Mouse (Mus musculus) liver, postnatal 0 days (tissue): Measurements from ENCODE around the gene Cln5. TPM values are rescaled to one million over a fixed set of nuclear protein-coding genes. Genes with fewer than 3 reads are reported as not detected.

Source experiments
- ATAC-seq: fragments of 200-750 bp; cut with Nextera tagmentation; 2 replicates; pipeline ENCODE4 v1.8.0; 2017; ENCODE audit warnings: mild to moderate bottlenecking, moderate library complexity
- DNase-seq: peaks from one replicate; pipeline ENCODE4 v3.0.0-alpha.2; 2016
- H3K27ac ChIP-seq: fragments of 300-500 bp; sonication (generic); 2 replicates; pipeline ENCODE4 v1.5.1; 2014; ENCODE audit warnings: antibody characterized with exemption, moderate library complexity, mild to moderate bottlenecking, low read depth
- H3K27me3 ChIP-seq: fragments of 300-500 bp; sonication (generic); 2 replicates; pipeline ENCODE4 v1.6.1; 2014; ENCODE audit warnings: low read length, control low read depth, mixed read lengths; ENCODE audit not compliant: insufficient read depth
- H3K36me3 ChIP-seq: fragments of 300-500 bp; sonication (generic); replicated peaks from 2 replicates; pipeline ENCODE4 v1.6.1; 2014; ENCODE audit warnings: mild to moderate bottlenecking, control low read depth, low read length, moderate library complexity, mixed read lengths; ENCODE audit not compliant: insufficient read depth
- H3K4me1 ChIP-seq: fragments of 300-500 bp; sonication (generic); 2 replicates; pipeline ENCODE4 v1.6.1; 2014; ENCODE audit warnings: antibody characterized with exemption, mild to moderate bottlenecking, control low read depth; ENCODE audit not compliant: insufficient read depth
- H3K4me2 ChIP-seq: fragments of 300-500 bp; sonication (generic); 2 replicates; pipeline ENCODE4 v1.6.1; 2014; ENCODE audit warnings: low read depth, mild to moderate bottlenecking, low read length, moderate library complexity, mixed read lengths
- H3K4me3 ChIP-seq: fragments of 300-500 bp; sonication (generic); 2 replicates; pipeline ENCODE4 v1.5.1; 2014; ENCODE audit warnings: low read depth, low read length
- H3K9ac ChIP-seq: fragments of 300-500 bp; sonication (generic); replicated peaks from 2 replicates; pipeline ENCODE4 v1.6.1; 2014; ENCODE audit warnings: mild to moderate bottlenecking, moderate library complexity
- H3K9me3 ChIP-seq: fragments of 300-500 bp; sonication (generic); 2 replicates; pipeline ENCODE4 v1.6.1; 2016; ENCODE audit warnings: mild to moderate bottlenecking, control low read depth, low read length, mixed read lengths
- CTCF ChIP-seq: sonication (generic); IDR thresholded peaks from 2 replicates; pipeline ENCODE4 v1.5.1; 2016; ENCODE audit warnings: antibody characterized with exemption, low read depth
- EP300 ChIP-seq: IDR thresholded peaks from 2 replicates; pipeline ENCODE4 v1.6.1; 2016; ENCODE audit warnings: antibody characterized with exemption, low read depth, mild to moderate bottlenecking
- WGBS: fragments of 180-500 bp; shearing (Covaris S2); extraction: QIAGEN DNeasy Blood & Tissue Kit; methylation state at CpG from one replicate; pipeline ENCODE4 v1.1.7; 2014; ENCODE audit not compliant: insufficient replicate concordance; 5-methylcytosine and 5-hydroxymethylcytosine counted together
- polyA plus RNA-seq: library from polyadenylated mRNA; unstranded; fragments of >200 nt; fragmentation: Nextera tagmentation; extraction: Ambion mirVana; gene quantifications from 2 replicates; pipeline ENCODE4 v1.2.1, GENCODE M21; 2015

The Cln5 gene
- polyA plus RNA-seq, 1 experiment from 2014 or later, result 15.2 TPM

DNA sequence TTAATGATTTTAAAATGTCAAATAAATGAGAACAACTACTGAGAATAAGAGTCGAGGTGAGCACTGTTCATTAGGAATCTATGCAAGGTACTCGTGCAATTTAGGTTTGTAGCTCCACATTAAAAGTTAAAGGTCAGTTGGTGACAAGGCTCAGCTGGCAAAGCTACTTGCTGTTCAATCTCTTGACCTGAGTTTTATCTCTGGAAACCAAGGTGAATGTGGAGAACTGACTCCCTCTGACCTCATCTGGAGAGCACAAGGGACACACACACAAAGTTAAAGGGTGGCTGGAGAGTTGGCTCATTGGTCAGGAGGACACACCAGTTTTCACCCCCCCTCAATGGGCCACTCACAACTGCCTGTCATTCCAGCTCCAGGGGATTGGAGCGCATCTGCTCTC lies 31.2 kb downstream of the Cln5 start:
- Histone ChIP-seq H3K27me3 (no peaks in the 10 kb centered on the region), H3K36me3 (no peaks in the 10 kb centered on the region; the same call in none of the 2 replicates), H3K9me3 (no peaks in the 10 kb centered on the region), H3K9ac (no peak overlapping the region), H3K4me2 (no peak overlapping the region), H3K4me1 (peaks cover 23% of the 10 kb centered on the region), H3K27ac (no peak overlapping the region), H3K4me3 (no peak overlapping the region)
- no peak for ATAC-seq
- 73% methylated on average over 3 of the region's 3 CpGs for WGBS
- no peak for DNase-seq
- TF ChIP-seq EP300 (no peak), CTCF (no peak)

DNA sequence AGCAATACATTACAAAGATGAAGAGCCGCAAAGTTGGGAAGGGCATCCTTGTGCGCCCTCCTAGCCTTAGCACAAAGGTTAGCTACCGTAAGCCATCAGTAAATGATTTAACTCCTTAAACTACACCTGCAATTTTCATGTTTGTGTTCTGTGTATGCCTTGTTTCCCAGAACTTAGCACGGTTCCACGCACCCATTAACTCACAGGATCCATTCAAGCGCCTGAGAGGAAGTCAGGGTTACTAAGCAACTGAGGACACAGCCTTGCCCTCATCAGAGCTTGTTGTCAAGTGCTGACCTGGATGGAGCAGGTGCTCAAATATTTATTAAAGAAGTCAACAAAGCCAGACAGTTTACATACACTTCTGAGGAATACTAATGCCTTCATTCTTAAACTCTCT lies 32.2 kb downstream of the Cln5 start:
- ATAC-seq, result no peak
- Histone ChIP-seq H3K36me3 (no peaks in the 10 kb centered on the region), H3K4me1 (peaks cover 17% of the 10 kb centered on the region), H3K4me3 (no peak overlapping the region), H3K9ac (no peak overlapping the region), H3K27ac (peak overlapping the region; percentile 52; the same call in 1 of the 2 replicates), H3K4me2 (no peak overlapping the region), H3K27me3 (no peaks in the 10 kb centered on the region), H3K9me3 (no peaks in the 10 kb centered on the region)
- DNase-seq, result no peak
- TF ChIP-seq EP300 (no peak), CTCF (no peak)
- WGBS, result 57% methylated on average over 6 of the region's 6 CpGs

DNA sequence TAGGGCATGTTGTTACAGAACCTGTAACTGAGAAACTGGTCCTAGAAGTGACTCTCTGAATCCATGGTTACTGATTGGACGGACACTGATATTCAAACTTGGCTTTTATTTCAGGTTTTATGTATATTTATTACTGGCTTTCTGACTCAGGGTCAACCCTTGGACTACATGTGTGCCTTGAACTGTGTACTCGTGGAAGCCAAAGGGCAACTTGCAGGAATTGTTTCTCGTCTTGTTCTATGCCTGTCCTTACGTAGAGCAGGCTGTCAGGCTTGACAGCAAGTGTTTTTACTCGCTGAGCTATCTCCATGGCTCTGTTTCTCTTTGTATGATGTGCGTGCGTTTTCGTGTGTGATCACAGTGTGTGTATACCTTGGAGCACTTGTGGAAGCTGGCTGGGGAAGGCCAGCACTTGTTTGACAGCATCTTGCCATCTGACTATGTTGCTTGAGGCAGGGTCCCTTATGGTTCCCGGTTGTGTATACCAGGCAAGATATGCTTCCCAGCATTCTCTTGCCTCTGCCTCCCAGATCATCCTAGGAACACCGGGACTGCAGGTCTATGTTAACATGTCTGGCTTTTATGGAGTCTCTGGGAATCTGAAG lies 32.8 kb downstream of the Cln5 start:
- no peak overlapping the region for H3K4me3 ChIP-seq
- ATAC-seq, result no peak
- 67% methylated on average over 10 of the region's 10 CpGs for WGBS
- no peaks in the 10 kb centered on the region for H3K27me3 ChIP-seq
- H3K27ac ChIP-seq, result peak overlapping the region; percentile 52
- no peak for DNase-seq
- H3K4me1 ChIP-seq, result peaks cover 15% of the 10 kb centered on the region
- TF ChIP-seq EP300, result no peak
- no peak for TF ChIP-seq CTCF
- no peaks in the 10 kb centered on the region for H3K36me3 ChIP-seq
- no peak overlapping the region for H3K9ac ChIP-seq
- H3K4me2 ChIP-seq, result no peak overlapping the region
- no peaks in the 10 kb centered on the region for H3K9me3 ChIP-seq

DNA sequence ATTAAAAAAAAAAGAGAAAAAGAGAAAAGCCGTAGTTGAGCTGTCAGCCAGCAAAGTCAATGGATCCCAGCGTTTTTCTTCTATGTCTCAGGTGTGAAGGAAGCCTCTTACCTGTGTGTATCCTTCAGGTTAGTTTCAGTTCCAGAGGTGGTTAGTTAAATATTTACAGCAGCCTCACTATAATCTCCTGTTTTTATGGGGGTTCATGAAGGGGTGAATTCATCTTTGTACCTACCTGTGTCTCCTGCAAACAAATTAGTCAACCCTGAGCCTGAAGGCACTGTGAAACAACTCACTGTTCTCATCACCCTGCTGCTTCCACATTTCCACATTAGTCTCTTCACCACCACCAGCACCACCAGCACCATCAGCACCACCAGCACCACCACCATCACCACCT lies 36.3 kb downstream of the Cln5 start:
- no peak overlapping the region for H3K27ac ChIP-seq
- no peak overlapping the region for H3K4me2 ChIP-seq
- DNase-seq (no peak), ATAC-seq (no peak)
- H3K27me3 ChIP-seq, result no peaks in the 10 kb centered on the region
- H3K9ac ChIP-seq, result no peak overlapping the region
- H3K36me3 ChIP-seq, result no peaks in the 10 kb centered on the region
- no peak for TF ChIP-seq EP300
- no peak for TF ChIP-seq CTCF
- WGBS, result 75% methylated on average over 2 of the region's 2 CpGs
- peaks cover 12% of the 10 kb centered on the region for H3K4me1 ChIP-seq
- no peak overlapping the region for H3K4me3 ChIP-seq
- H3K9me3 ChIP-seq, result no peaks in the 10 kb centered on the region

DNA sequence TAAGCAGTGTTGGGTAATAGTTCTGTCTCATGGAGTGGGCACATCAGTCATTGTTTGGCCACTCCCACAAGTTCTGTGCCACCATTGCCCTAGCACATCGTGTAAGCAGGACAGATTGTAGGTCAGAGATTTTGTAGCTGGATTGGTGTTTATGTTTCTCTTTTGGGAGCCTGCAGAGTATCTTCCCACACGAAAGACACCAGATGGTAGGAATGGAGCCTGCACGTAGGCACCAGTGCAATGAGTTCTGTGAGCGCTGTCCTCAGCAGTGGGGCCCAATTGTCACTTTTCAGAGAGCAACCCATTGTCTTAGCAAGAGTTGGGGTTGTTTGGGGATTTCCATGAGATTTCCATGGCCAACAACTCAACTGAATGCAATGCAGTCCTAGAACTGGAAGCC lies 40.0 kb downstream of the Cln5 start:
- H3K9me3 ChIP-seq, result no peaks in the 10 kb centered on the region
- no peak for ATAC-seq
- no peak overlapping the region for H3K9ac ChIP-seq
- H3K27ac ChIP-seq, result no peak overlapping the region
- H3K4me3 ChIP-seq, result no peak overlapping the region
- 83% methylated on average over 4 of the region's 4 CpGs for WGBS
- no peaks in the 10 kb centered on the region for H3K4me1 ChIP-seq
- peaks cover 5% of the 10 kb centered on the region for H3K36me3 ChIP-seq
- TF ChIP-seq EP300 (no peak), CTCF (no peak)
- no peaks in the 10 kb centered on the region for H3K27me3 ChIP-seq
- no peak for DNase-seq
- no peak overlapping the region for H3K4me2 ChIP-seq

DNA sequence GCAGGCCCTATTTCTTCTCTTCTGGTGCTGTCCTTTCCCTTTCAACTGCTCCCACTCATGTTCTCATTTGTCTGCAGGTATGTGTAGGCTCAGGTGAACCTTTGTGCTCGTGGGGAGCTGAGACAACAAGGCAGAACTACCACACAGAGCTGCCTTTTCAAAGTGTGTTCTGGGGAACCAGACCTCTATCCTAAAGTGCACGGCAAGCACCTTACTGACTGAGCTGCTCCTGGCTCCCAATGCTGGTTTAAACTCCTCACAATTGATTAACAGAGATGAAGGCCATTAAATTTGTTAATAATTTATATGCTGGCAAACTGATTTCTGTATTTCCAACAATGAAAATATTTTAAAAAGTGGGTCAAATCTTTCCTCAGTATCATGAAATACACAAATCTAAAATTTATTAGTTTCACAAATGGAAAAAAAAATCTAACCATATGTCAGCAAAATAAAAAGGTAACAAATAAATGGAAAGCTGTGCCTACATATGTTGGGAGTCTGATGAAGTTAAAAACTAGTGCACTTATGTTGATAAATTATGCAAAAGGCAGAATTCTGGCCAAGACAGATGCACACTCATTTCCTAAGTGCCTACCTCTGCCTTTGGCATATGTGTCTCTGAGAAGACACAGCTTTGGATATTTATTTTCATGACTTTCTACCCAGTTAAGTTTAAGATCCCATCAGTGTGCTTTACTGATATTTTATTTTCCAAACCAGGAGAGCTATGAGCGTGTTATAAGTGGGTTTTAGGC lies 42.8 kb downstream of the Cln5 start:
- H3K4me3 ChIP-seq, result no peak overlapping the region
- no peaks in the 10 kb centered on the region for H3K27me3 ChIP-seq
- no peak overlapping the region for H3K27ac ChIP-seq
- WGBS, result 83% methylated on average over 3 of the region's 3 CpGs
- H3K4me2 ChIP-seq, result no peak overlapping the region
- no peak for ATAC-seq
- TF ChIP-seq EP300 (no peak), CTCF (no peak)
- H3K9ac ChIP-seq, result no peak overlapping the region
- DNase-seq, result no peak
- H3K36me3 ChIP-seq, result peaks cover 17% of the 10 kb centered on the region
- no peaks in the 10 kb centered on the region for H3K4me1 ChIP-seq
- H3K9me3 ChIP-seq, result no peaks in the 10 kb centered on the region
